Mouse (Mus musculus): ENCODE measurements at regions not wholly inside any gene's neighbourhood (a gene's known extent, or its start where the extent isn't known, plus 50 kb on each side); places are given as distances from the start of the nearest gene placed in this dataset.
A peak's percentile ranks its signal among the peaks of the same experiment; 100 is the strongest.

DNA sequence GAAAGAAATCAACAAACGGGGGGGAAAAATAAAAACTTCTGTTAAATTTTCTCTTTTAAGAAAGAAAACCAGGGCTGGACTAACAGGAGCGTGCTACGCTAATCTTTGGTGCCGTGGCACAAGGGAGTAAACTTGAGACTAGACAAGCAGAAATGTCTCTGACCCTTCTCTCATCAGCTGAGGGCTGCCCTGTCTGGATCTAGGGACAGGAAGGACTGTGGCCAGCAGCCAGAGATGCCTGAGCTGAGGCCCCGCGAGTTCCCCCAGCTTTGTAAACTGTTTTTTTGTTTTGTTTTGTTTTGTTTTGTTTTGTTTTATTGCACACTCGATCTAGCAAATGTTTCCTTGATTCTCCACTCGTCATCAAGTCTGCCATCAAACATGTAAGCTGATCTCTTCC lies 239.4 kb upstream of the Lrig3 start:
- Histone ChIP-seq H3K9me3 (no peaks in the 10 kb centered on the region), H3K4me1 (0 out of 2 replicates have a peak, but pooled peaks cover 2% of the 10 kb centered on the region), H3K27ac (replicated peaks) (no peak overlapping the region), H3K9ac (no peak overlapping the region), H3K36me3 (no peaks in the 10 kb centered on the region), H3K4me2 (no peak overlapping the region), H3K4me3 (no peak overlapping the region), H3K27me3 (replicated peaks) (no peaks in the 10 kb centered on the region)
- ATAC-seq (ENCODE audit: extremely low read depth, insufficient number of reproducible peaks, low FRiP score, low TSS enrichment), result no peak
- 40% methylated on average over 8 of the region's 8 CpGs for WGBS

DNA sequence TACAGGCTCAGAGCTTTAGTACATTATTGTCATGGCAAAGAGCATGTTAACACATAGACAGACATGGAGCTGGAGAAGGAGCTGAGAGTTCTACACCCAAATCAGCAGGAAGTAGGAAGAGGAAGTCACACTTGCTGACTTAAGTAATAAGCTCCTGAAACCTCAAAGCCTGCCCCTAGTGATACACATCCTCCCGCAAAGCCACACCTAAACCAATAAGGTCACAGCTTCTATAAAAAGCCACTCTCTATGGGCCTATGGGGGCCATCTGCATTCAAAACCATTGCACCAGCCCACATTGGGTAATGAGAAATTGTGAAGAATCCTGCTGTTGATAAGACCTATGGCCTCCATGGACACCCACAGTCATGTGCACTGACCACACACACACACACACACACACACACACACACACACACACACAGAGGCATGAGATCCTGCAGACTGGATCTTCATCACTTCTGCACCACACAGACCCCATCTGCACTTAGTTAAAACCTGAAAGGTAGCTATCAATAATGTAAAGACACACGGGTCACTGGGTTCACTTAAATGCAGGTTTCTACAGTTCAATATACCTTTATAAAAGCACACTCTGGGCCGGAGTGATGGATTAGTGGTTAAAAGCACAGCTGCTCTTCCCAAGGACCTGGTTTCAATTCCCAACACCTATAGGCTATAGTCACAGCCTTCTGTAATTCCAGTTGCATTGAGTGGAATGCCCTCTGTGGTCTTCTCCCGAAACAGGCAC lies 230.0 kb upstream of the Lrig3 start:
- Histone ChIP-seq H3K27me3 (replicated peaks) (no peaks in the 10 kb centered on the region), H3K9ac (no peak overlapping the region), H3K4me1 (no peaks in the 10 kb centered on the region), H3K4me2 (no peak overlapping the region), H3K4me3 (no peak overlapping the region), H3K27ac (replicated peaks) (no peak overlapping the region), H3K9me3 (no peaks in the 10 kb centered on the region), H3K36me3 (no peaks in the 10 kb centered on the region)
- ATAC-seq (ENCODE audit: extremely low read depth, insufficient number of reproducible peaks, low FRiP score, low TSS enrichment), result no peak
- 74% methylated on average over 4 of the region's 4 CpGs for WGBS

DNA sequence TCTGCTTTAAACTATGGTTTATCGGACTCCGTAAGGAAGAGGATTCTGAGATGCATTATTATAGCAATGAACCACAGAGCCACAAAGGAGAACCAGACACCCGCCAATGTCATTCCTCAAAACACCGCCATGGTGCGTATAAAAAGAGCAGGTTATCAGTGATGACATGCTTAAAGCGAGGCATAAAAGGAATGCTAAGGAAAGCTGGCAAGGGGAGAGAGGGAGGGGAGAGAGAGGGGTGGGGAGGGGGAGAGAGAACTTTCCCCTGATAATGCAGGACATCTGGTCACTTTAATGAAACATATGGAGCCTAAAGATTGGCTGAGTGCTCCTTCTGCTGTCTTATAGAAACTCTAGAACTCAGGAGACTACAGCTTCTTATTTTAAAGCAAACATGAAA lies 222.8 kb upstream of the Lrig3 start:
- Histone ChIP-seq H3K4me2 (peak overlapping the region; percentile 35; the same call in 1 of the 2 replicates), H3K27ac (replicated peaks) (no peak overlapping the region), H3K4me3 (no peak overlapping the region), H3K4me1 (peaks cover 18% of the 10 kb centered on the region), H3K9ac (no peak overlapping the region), H3K36me3 (no peaks in the 10 kb centered on the region), H3K9me3 (no peaks in the 10 kb centered on the region), H3K27me3 (replicated peaks) (no peaks in the 10 kb centered on the region)
- ATAC-seq (ENCODE audit: extremely low read depth, insufficient number of reproducible peaks, low FRiP score, low TSS enrichment), result no peak
- 30% methylated on average over 6 of the region's 6 CpGs for WGBS

DNA sequence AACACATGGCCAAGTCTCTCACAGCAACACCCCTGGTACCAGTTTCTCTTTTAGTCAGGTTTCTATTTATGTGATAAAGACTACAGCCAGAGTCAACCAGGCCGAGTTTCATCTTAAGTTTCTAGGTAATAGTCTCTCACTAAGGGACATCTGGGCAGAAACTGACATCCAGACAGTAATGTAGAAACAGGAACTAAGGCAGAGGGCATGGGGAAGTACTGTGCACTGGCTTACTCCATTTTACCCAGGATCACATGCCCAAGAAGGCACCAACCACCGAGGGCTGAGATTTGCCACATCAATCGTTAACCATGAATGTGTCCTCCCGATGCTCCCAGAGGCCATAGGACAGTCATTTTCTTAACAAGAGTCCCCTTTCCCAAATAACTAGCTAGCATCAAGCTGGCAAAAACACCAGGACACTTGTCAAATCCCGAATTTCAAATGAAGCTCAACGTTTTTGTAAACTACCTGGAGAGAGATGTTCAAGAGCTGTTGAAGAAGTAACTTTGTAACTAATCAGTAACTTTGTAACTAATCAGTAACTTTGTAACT lies 216.9 kb upstream of the Lrig3 start:
- Histone ChIP-seq H3K4me2 (no peak overlapping the region), H3K9ac (no peak overlapping the region), H3K9me3 (no peaks in the 10 kb centered on the region), H3K4me1 (peaks cover under 1% of the 10 kb centered on the region; the same call in 1 of the 2 replicates), H3K27ac (replicated peaks) (no peak overlapping the region), H3K36me3 (no peaks in the 10 kb centered on the region), H3K27me3 (replicated peaks) (no peaks in the 10 kb centered on the region), H3K4me3 (no peak overlapping the region)
- WGBS, result 51% methylated on average over 6 of the region's 6 CpGs
- ATAC-seq (ENCODE audit: extremely low read depth, insufficient number of reproducible peaks, low FRiP score, low TSS enrichment), result no peak

DNA sequence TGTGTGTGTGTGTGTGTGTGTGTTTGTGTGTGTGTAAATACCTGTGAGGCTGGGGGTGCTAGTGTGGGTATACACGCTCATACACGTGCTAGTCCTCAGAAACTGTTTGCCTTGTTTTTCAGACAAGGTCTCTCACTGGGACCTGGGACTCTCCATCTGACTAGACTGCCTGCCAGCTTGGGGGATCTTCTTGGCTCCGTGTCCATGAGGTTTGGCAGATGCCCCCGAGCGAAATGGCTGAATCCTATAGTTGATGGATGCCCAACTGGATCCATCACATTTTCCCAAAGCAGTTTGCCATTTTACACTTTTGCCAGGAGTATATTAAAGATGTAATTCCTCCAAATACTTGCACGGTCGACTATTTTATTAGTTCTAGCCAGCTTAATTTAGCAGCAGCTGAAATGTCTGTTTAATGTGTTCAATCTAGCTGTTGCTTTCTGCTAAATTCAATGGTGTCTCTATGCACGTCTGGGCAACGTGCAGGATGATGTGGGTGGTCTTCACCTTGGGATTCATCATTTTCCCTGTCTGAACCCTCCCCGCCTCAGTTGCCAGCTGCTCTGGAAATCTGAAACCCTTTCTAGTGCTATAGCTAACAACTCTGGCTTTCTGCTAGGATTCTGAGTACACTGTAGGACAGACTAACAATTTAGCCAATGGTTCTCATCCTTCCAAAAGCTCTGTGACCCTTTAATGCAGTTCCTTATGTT lies 213.3 kb upstream of the Lrig3 start:
- no peak for ATAC-seq (ENCODE audit: extremely low read depth, insufficient number of reproducible peaks, low FRiP score, low TSS enrichment)

DNA sequence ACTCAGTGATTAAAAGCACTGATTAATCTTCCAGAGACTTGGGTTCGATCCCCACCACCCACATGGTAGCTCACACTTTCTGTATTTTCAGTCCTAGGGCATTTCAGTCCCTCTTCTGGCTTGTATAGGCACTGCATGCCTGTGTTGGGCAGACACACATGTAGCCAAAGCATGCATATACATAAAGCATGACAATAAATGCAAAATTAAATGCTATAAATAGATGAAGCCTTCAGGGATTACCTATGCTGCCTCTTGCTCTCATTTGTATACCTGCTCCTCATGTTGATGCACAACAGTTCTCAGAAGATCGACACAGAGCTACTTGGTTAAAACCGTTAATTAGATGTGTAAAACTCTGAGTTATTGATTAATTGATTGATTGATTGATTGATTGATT lies 206.8 kb upstream of the Lrig3 start:
- Histone ChIP-seq H3K36me3 (no peaks in the 10 kb centered on the region), H3K9ac (no peak overlapping the region), H3K4me3 (no peak overlapping the region), H3K4me1 (no peaks in the 10 kb centered on the region), H3K27me3 (replicated peaks) (no peaks in the 10 kb centered on the region), H3K27ac (replicated peaks) (no peak overlapping the region), H3K4me2 (no peak overlapping the region), H3K9me3 (peaks cover 15% of the 10 kb centered on the region; the same call in 1 of the 2 replicates)
- ATAC-seq (ENCODE audit: extremely low read depth, insufficient number of reproducible peaks, low FRiP score, low TSS enrichment), result no peak
- 81% methylated on average over 3 of the region's 3 CpGs for WGBS

More for the DNA sequence above, 213.3 kb upstream of the Lrig3 start:
- Histone ChIP-seq H3K36me3 (no peaks in the 10 kb centered on the region), H3K4me2 (no peak overlapping the region), H3K9me3 (no peaks in the 10 kb centered on the region), H3K4me3 (no peak overlapping the region), H3K27ac (replicated peaks) (no peak overlapping the region), H3K9ac (no peak overlapping the region), H3K4me1 (no peaks in the 10 kb centered on the region), H3K27me3 (replicated peaks) (no peaks in the 10 kb centered on the region)
- WGBS, result 67% methylated on average over 10 of the region's 10 CpGs

DNA sequence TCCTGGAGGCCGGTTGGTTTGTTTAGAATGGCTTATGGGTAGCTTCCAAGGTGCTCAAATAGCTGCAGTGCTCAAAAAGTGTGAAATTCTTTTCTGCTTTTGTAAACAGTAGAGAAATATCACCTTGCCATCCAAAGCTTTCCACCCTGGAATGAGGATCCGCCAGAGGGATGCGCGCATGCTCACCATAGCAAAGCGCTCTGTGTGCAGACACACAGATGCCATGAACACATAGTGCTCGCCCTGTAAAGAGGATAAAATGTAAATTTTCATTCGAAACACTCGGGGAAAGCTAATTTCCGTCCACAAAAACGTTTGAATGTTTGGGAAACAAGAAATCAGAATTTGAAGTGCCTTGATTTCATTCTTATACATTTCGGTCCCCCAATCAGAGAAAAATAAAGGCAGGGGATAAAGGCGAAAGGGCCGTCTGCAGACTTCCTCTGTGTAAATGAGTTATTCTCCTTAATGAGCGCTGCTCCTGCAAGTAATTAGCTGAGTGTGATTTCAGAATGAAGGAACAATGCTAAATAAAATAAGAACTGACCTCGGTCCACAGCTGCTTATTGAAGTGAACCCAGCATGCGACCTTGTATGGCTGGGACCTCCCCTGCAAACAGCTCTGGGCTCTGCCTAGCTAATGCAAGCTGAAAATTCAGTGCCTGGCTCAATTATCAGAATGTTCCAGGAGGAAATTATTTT lies 203.4 kb upstream of the Lrig3 start:
- no peak for ATAC-seq (ENCODE audit: extremely low read depth, insufficient number of reproducible peaks, low FRiP score, low TSS enrichment)
- H3K9ac ChIP-seq, result no peak overlapping the region
- WGBS, result 75% methylated on average over 16 of the region's 16 CpGs
- no peaks in the 10 kb centered on the region for H3K27me3 ChIP-seq (replicated peaks)
- no peak overlapping the region for H3K4me2 ChIP-seq
- H3K27ac ChIP-seq (replicated peaks), result no peak overlapping the region
- H3K36me3 ChIP-seq, result no peaks in the 10 kb centered on the region
- H3K4me3 ChIP-seq, result no peak overlapping the region
- peaks cover 15% of the 10 kb centered on the region; the same call in 1 of the 2 replicates for H3K9me3 ChIP-seq
- H3K4me1 ChIP-seq, result no peaks in the 10 kb centered on the region

DNA sequence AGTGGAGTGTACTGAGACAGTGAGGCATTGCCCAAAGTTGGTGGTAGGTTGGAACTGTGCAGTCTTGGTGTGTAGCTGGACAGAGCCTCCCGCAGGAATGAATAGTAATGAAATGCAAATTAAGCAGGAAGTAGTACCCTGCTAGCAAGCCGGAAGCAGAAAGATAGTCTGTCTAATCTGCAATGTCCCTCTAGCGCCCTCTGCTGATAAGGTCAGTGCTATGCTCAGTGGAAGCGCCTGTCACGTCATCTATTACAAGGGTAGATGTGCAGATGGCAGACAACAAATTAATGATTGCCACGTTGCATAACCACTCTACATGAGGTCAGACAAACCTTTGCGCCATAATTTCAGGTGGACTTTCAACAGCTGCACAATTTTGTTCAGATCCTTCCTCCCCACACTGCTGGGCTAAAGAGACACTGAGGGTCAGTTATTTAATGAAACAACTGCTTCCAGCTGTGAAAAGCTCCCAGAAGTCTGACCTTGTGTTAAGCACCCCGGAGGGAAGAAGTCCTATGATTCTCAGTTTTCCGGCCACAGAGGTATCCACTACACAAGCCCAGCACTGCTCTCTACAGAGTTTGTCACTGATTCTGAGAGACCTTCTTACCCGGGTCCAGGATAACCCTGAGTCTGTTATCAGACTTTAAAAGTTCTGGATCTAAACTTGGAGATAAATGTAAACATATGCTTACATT lies 201.4 kb upstream of the Lrig3 start:
- Histone ChIP-seq H3K4me1 (no peaks in the 10 kb centered on the region), H3K27me3 (replicated peaks) (no peaks in the 10 kb centered on the region), H3K9ac (no peak overlapping the region), H3K36me3 (no peaks in the 10 kb centered on the region), H3K4me2 (no peak overlapping the region), H3K4me3 (no peak overlapping the region), H3K27ac (replicated peaks) (no peak overlapping the region), H3K9me3 (peaks cover 15% of the 10 kb centered on the region; the same call in 1 of the 2 replicates)
- WGBS, result 58% methylated on average over 10 of the region's 10 CpGs
- ATAC-seq (ENCODE audit: extremely low read depth, insufficient number of reproducible peaks, low FRiP score, low TSS enrichment), result no peak

DNA sequence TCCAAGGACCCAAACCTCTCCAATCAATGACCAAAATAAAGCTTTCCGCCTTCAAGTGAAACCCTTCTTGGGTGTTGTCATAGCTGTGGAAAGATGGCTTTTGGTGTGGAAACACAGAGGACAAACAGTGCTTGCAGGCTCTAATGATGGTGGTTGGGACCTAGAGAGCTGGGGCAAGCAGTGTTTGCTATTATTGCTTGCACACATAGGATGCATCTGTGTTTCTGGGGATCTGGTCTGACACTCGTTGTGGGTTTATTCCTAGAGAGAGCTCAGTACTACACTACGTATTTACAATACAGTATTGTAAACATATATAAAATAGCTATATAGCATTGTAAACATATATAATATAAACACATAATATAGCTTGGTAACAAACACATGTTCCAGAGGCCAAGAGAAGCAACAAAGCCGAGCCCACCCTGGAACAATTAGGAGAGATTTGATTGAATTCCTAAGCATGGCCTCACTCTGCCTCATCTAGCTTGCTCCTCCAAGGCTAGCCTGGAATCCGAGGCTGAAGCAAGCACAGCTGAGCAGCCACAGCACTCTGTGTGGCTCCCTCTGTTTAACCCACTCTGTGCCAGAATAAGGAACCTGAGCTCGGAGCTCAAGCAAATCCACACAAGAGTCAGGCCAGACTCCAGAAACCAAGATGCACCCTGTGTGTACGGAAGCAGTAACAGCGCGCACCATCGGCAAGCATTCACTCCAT lies 200.7 kb upstream of the Lrig3 start:
- H3K27me3 ChIP-seq (replicated peaks), result no peaks in the 10 kb centered on the region
- no peak overlapping the region for H3K4me2 ChIP-seq
- H3K9me3 ChIP-seq, result peaks cover 15% of the 10 kb centered on the region; the same call in 1 of the 2 replicates
- no peaks in the 10 kb centered on the region for H3K36me3 ChIP-seq
- no peak overlapping the region for H3K27ac ChIP-seq (replicated peaks)
- no peak overlapping the region for H3K9ac ChIP-seq
- H3K4me1 ChIP-seq, result no peaks in the 10 kb centered on the region
- WGBS, result 65% methylated on average over 10 of the region's 10 CpGs
- no peak for ATAC-seq (ENCODE audit: extremely low read depth, insufficient number of reproducible peaks, low FRiP score, low TSS enrichment)
- no peak overlapping the region for H3K4me3 ChIP-seq

DNA sequence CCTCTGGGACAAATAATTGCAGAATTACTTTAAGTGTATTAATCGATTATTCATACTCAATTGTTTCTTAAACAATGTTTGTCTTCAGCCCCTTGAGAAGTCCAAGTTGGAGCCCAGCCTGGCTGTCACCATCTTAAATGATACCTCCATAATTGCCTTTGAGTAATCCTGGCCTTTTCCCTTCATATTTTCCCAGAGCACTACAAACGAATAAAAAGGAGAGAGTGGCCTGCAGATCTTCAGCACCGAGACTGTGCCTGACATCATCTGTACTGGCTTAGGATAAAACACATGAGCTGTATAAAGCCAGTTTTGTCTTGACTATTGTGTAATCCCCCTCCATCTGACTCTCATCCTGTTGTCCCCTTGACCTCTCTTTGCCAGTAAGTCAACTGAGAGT lies 197.7 kb upstream of the Lrig3 start:
- no peaks in the 10 kb centered on the region for H3K9me3 ChIP-seq
- WGBS, result 71% methylated on average over 3 of the region's 3 CpGs
- H3K36me3 ChIP-seq, result no peaks in the 10 kb centered on the region
- H3K4me3 ChIP-seq, result no peak overlapping the region
- no peak for ATAC-seq (ENCODE audit: extremely low read depth, insufficient number of reproducible peaks, low FRiP score, low TSS enrichment)
- H3K4me2 ChIP-seq, result no peak overlapping the region
- H3K27me3 ChIP-seq (replicated peaks), result no peaks in the 10 kb centered on the region
- no peaks in the 10 kb centered on the region for H3K4me1 ChIP-seq
- H3K9ac ChIP-seq, result no peak overlapping the region
- no peak overlapping the region for H3K27ac ChIP-seq (replicated peaks)

All from heart, embryonic 13.5 days (tissue).